Mouse (Mus musculus): Measurements from ENCODE around the gene Iscu.
A peak's percentile ranks its signal among the peaks of the same experiment; 100 is the strongest.
"Not testable (repeated sequence)": the region's sequence is repeated elsewhere in the genome, so short reads cannot be mapped to it uniquely, and the experiment has no call there.

The Iscu gene

DNA sequence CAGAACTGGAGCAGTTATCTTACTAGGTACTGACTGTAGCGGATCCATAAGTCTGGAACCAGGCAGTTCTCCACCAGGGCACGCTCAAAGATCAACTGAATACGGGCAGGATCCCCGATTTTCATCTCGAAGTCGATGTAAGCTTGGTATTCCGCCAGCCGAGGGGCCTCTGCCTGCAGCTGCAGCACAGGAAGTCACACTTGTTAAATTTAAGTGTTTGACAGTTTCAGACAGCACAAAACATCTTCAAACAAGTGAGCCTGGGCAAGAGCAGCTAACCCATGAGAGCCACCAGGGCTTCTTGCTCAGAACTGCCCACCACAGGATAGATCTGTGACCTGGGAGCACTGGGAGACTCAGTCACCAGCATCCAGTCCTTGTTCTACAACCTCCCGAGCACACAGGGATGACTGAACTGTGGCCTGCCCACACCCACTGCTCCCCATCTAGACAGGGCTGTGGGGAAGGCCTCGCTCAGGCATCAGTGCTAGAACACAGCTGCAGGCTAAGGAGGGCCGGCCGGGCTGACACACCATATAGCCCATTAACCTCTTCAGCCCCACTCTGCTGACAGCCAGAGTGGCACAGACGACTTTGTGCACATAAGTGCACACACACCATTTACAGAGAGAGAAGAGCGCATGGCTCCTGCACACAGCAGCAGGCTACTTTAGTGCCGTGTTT lies 17.1 kb upstream of the Iscu start:
- no peak for DNase-seq (ENCODE audit: low read depth, low spot score)

DNA sequence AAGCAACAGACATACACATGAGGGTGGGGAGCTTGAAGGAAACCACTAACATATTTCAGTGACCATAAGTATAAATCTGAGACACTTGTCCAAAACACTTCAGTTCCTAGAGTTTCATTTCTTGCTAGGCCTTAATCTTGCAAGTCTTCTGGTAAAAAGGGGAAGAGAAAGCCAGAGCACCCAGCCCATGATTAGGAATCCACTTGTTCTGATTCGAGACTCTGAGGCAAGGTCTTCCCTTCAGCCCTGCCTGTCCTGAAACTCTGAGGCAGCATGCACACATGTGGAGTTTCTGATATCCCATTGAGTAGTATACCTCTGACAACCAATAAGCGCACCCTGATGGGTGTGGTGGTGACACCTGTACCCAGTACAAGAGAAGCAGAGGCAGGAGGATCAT lies 11.0 kb upstream of the Iscu start:
- DNase-seq (ENCODE audit: low read depth, low spot score), result no peak

GRCm38 (mm10) chr5:113764426-113764825 lies 8.1 kb upstream of the Iscu start:
- DNase-seq (ENCODE audit: low read depth, low spot score), result no peak

DNA sequence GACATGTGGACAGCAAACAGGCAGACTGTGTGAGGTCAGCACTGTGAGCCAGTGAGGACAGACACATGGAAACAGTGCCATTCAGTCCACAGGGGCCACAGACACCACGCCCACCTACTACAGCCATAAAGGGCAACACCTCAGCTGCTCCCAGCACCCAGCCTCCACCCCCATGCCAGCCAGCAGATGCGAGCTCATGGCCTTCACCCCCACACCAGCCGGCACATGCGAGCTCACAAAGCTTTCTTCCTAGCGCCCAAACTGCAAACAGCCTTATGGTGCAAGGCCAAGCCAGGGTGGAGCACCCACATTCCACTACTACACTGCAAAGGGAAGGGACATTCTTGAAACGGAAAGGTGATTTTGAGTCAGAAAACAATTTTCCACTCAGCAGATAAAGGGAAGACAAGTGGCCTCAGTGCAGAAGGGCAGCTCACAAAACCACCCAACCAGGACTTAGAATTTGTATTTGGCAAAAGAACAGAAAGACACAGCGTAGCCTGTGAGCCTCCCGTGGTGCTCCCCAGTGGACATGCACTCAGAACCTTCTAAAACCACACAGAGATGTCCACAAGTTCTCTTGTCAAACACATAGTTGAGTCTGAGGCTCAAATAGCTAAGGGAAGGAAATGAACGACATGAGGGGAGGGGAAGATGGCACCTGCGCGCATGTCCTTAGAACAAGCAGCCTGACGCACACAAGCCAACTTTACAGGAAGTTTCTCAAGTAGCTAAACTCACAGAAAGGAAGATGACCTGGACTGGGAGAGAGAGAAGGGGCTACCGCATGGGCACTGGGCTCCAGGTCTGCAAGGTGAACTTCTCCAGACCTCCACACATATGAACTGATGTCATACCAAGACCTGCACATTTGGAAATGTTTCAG lies 6.7 kb upstream of the Iscu start:
- DNase-seq (ENCODE audit: low read depth, low spot score), result no peak

DNA sequence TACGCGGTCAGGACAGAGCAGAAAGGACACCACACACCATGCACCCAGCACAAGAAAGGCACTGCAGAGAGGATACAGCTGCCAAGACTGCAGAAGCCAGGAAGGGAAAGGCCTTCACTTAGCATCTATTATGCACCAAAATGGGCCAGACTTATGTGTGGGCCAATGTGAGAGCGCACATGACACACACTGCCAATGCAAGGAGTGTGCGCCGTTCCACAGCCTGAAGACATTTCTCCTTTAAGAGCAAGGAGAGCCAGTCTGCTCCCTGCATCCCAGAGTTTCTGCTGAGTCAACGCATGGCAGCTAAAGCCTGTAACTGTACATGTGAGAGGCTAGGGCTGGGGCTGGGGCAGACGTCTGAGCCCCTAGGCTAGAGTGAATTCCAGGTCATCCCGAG lies 3.7 kb upstream of the Iscu start:
- DNase-seq (ENCODE audit: low read depth, low spot score), result no peak

- peak; percentile 91 for DNase-seq (ENCODE audit: low read depth, low spot score)
Measured at GRCm38 (mm10) chr5:113771213-113772162, 1.1 kb upstream of the Iscu start.

- DNase-seq (ENCODE audit: low read depth, low spot score), result peak; percentile 25
Measured at GRCm38 (mm10) chr5:113772905-113773519, 464 bp downstream of the Iscu start.

- peak; percentile 93 for DNase-seq (ENCODE audit: low read depth, low spot score)
Measured at GRCm38 (mm10) chr5:113773664-113774063, 1.1 kb downstream of the Iscu start.

GRCm38 (mm10) chr5:113775585-113775984 lies 3.0 kb downstream of the Iscu start:
- DNase-seq (ENCODE audit: low read depth, low spot score), result no peak

DNA sequence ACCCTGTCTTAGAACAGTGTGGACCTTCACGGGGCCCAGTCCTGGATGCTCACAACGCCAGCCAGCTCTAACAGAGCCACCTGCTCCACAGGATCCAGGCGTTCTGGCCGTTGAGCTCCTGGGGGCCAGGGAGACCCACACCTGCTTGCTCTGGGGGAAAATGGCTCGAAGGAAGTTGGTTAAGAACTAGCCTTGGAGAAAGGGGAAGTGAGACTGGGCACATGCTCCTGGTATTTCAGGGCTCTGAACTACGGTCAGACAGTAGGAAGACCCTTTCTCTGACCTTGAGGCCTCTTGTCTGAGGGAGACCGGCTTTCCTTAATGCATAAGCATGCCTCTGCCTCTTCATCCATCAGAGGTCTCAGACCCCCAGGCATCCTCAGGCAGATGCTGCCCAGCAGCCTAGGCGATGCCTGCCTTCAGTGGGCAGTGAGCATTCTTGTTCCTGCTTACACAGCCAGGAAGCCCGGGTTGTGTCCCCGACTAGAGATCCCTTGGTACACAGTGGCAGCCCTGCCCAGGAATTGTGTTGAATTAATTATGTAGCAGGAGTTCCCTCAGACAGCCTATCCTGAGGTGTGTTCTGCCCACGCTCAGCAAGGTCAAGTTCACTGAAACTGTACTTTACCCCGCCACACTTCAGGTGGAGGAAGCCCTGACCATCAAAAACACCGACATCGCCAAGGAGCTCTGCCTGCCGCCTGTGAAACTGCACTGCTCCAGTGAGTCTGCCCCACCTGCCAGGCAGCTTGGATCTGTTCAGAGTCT lies 3.8 kb downstream of the Iscu start:
- no peak for DNase-seq (ENCODE audit: low read depth, low spot score)

GRCm38 (mm10) chr5:113776896-113777226 lies 4.3 kb downstream of the Iscu start:
- no peak for DNase-seq (ENCODE audit: low read depth, low spot score)

DNA sequence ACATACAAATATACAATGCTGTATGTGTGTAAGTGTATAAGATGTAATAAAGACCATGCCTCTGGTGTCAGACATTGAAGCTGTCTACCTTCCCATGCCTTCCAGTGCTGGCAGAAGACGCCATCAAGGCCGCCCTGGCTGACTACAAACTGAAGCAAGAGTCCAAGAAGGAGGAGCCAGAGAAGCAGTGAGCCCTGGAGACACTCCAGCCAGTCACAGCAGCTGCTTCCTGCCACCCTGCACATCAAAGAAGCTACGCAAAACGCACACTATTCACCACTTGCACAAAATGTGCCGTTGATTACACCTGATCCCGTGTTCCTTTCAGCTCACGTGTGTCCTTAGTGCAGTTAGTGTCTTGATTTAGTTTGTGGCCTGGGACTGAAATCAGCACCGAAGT lies 5.2 kb downstream of the Iscu start:
- not testable (repeated sequence) for DNase-seq (ENCODE audit: low read depth, low spot score)

- DNase-seq (ENCODE audit: low read depth, low spot score), result no peak
Measured at GRCm38 (mm10) chr5:113779569-113779968, 7.0 kb downstream of the Iscu start.

GRCm38 (mm10) chr5:113780082-113780752 lies 7.7 kb downstream of the Iscu start:
- DNase-seq (ENCODE audit: low read depth, low spot score), result no peak

DNA sequence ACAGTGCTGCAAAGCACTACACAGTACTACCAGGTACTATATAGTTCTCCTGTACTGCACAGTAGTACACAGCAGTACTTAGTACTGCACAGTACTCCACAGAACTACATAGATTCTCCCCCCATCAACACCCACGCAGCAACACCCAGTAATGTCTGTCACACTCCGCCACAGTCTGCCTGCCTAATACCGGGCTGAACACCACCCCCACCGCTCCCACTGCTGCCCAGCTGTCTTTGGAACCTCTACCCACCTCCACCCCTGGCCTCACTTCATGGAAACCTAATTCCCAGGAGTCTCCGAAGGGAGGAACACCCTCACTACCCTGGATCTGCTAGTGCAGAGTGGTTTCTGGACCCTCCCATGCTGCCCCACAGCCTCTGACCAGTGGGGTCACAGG lies 8.2 kb downstream of the Iscu start:
- no peak for DNase-seq (ENCODE audit: low read depth, low spot score)

DNA sequence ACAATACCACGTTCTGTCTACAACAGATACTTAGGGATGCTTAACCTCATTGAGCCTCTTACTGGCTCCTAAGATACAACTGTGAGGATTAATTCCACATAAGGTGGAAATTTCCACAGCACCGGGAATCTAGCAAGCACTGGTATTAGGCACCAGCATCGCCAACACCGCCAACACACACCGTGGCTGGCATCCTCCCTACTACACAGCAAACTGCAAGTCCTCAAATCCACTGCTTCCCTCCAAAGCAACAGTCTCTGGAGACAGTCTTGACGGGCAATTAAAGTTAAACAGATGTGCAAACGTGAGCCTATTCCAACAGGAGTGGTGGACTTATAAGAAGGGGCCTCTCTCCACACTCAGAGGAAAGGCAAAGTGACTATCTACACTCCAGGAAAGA lies 8.7 kb downstream of the Iscu start:
- DNase-seq (ENCODE audit: low read depth, low spot score), result peak; percentile 34

- no peak for DNase-seq (ENCODE audit: low read depth, low spot score)
Measured at GRCm38 (mm10) chr5:113781875-113782274, 9.3 kb downstream of the Iscu start.

- peak; percentile 88 for DNase-seq (ENCODE audit: low read depth, low spot score)
Measured at GRCm38 (mm10) chr5:113782624-113783023, 10.1 kb downstream of the Iscu start.

GRCm38 (mm10) chr5:113783581-113784001 lies 11.0 kb downstream of the Iscu start:
- DNase-seq (ENCODE audit: low read depth, low spot score), result peak; percentile 93

DNA sequence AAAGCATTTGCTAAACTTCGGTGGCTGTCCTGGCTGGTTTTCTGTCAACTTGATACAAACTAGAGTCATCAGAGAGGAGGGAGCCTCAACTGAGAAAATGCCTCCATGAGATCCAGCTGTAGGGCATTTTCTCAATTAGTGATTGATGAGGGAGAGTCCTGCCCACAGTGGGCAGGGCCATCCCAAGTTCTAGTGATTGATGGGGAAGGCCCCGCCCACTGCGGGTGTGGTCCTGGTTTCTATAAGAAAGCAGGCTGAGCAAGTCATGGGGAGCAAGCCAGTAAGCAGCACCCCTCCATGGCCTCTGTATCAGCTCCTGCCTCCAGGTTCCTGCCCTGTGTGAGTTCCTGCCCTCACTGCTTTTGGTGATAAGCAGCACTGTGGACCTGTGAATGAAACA lies 11.6 kb downstream of the Iscu start:
- DNase-seq (ENCODE audit: low read depth, low spot score), result peak; percentile 87
